ENCODE assay signal across 19 mouse cellular contexts in genomic region chr16:78135501-78135900, GRCm38 (mm10).
DNase-seq lines count a peak whose midpoint lies in the region; ATAC-seq lines count a peak whose summit lies in the region.
"Had no signal": no experiment of that assay in that cellular context is flagged by ENCODE, and none has a peak within 500 bp of the region (broad histone marks: within the 10 kb centered on the region; RNA-seq: fewer than 3 reads in every experiment).

No protein-coding gene starts in this region.

- DNase-seq in embryonic facial prominence, embryonic 14.5 days (ENCODE audit: low spot score), result peak; percentile 33
- DNase-seq in embryonic facial prominence, embryonic 10.5 days (ENCODE audit: low spot score), result no peak
- peak; percentile 6 for DNase-seq in left cerebral cortex, postnatal 4 days
- DNase-seq in left cerebral cortex, adult 9 months (ENCODE audit: low spot score in 2 of 2), result no peak
- DNase-seq in retina, postnatal 1 day, result peak; percentile 4
- DNase-seq in retina, embryonic 14.5 days (ENCODE audit: low spot score), result no peak
- DNase-seq in lung, postnatal 4 days, result peak; percentile 72 to 78
- no peak for DNase-seq in thymus, postnatal 10 days (ENCODE audit: low spot score in 2 of 2)
- DNase-seq: cerebellum, adult 9-10 months; spleen, adult 18-20 months; thymus, postnatal 14 days had no signal

- no peak overlapping the region for H3K4me2 ChIP-seq in embryonic facial prominence, embryonic 14.5 days (ENCODE audit: low read depth, low read length)
- H3K4me2 ChIP-seq: forebrain, embryonic 13.5 days; hindbrain, embryonic 15.5 days; liver, embryonic 11.5 days; midbrain, embryonic 12.5 days; stomach, embryonic 15.5 days had no signal

- H3K27ac ChIP-seq in embryonic facial prominence, embryonic 14.5 days (replicated peaks; ENCODE audit: low read depth, low read length), result no peak overlapping the region
- no peak overlapping the region for H3K27ac ChIP-seq in embryonic facial prominence, embryonic 10.5 days (replicated peaks)
- H3K27ac ChIP-seq: forebrain, embryonic 13.5 days; hindbrain, embryonic 15.5 days; limb, embryonic 10.5 days; midbrain, embryonic 12.5 days; stomach, embryonic 15.5 days had no signal

- no peaks in the 10 kb centered on the region for H3K4me1 ChIP-seq in embryonic facial prominence, embryonic 14.5 days (ENCODE audit: control insufficient read depth, insufficient read depth, low read length)
- no peaks in the 10 kb centered on the region for H3K4me1 ChIP-seq in embryonic facial prominence, embryonic 10.5 days
- H3K4me1 ChIP-seq: forebrain, embryonic 13.5 days; hindbrain, embryonic 15.5 days; limb, embryonic 10.5 days; midbrain, embryonic 12.5 days; stomach, embryonic 15.5 days had no signal

- H3K27me3 ChIP-seq in embryonic facial prominence, embryonic 14.5 days (replicated peaks; ENCODE audit: control insufficient read depth, insufficient read depth, low read length), result no peaks in the 10 kb centered on the region
- no peaks in the 10 kb centered on the region for H3K27me3 ChIP-seq in embryonic facial prominence, embryonic 10.5 days (replicated peaks; ENCODE audit: low read depth, poor library complexity, severe bottlenecking)
- H3K27me3 ChIP-seq: forebrain, embryonic 13.5 days; hindbrain, embryonic 15.5 days; midbrain, embryonic 12.5 days; stomach, embryonic 15.5 days had no signal

- no peak overlapping the region for H3K4me3 ChIP-seq in embryonic facial prominence, embryonic 14.5 days (ENCODE audit: low read depth, low read length)
- H3K4me3 ChIP-seq in embryonic facial prominence, embryonic 10.5 days, result no peak overlapping the region
- H3K4me3 ChIP-seq: forebrain, embryonic 13.5 days; hindbrain, embryonic 15.5 days; limb, embryonic 10.5 days; midbrain, embryonic 12.5 days; myocyte; stomach, embryonic 15.5 days had no signal

- 0 out of 2 replicates have a peak, but pooled peaks cover 4% of the 10 kb centered on the region for H3K9me3 ChIP-seq in embryonic facial prominence, embryonic 14.5 days (ENCODE audit: control insufficient read depth, low read length)
- no peaks in the 10 kb centered on the region for H3K9me3 ChIP-seq in embryonic facial prominence, embryonic 10.5 days
- H3K9me3 ChIP-seq: forebrain, embryonic 13.5 days; hindbrain, embryonic 15.5 days; limb, embryonic 10.5 days; midbrain, embryonic 12.5 days; stomach, embryonic 15.5 days had no signal

- no peak for ATAC-seq in embryonic facial prominence, embryonic 14.5 days (ENCODE audit: low read depth)
- ATAC-seq: forebrain, embryonic 13.5 days; intestine, postnatal 0 days had no signal

- WGBS in embryonic facial prominence, embryonic 14.5 days, result 75% methylated on average over 5 of the region's 5 CpGs
- 97% methylated on average over 5 of the region's 5 CpGs for WGBS in embryonic facial prominence, embryonic 10.5 days

- intact Hi-C loops in left cerebral cortex, postnatal 4 days (cut with DNase I), result no loop called here

- no peak overlapping the region for H3K9ac ChIP-seq in embryonic facial prominence, embryonic 14.5 days (ENCODE audit: low read depth, low read length)
- H3K9ac ChIP-seq: forebrain, embryonic 13.5 days; hindbrain, embryonic 15.5 days; midbrain, embryonic 12.5 days; stomach, embryonic 15.5 days had no signal

- no peaks in the 10 kb centered on the region for H3K36me3 ChIP-seq in embryonic facial prominence, embryonic 14.5 days (ENCODE audit: control insufficient read depth, insufficient read depth, low read length)
- no peaks in the 10 kb centered on the region for H3K36me3 ChIP-seq in embryonic facial prominence, embryonic 10.5 days (replicated peaks)
- H3K36me3 ChIP-seq: hindbrain, embryonic 15.5 days; limb, embryonic 10.5 days; midbrain, embryonic 12.5 days; stomach, embryonic 15.5 days had no signal

Comparison
In these comparisons a context has a peak if more than half of its experiments do, and no peak if none do; other contexts are left out.
1. DNase-seq: peak in embryonic facial prominence, embryonic 14.5 days (single experiment), left cerebral cortex, postnatal 4 days (single experiment), retina, postnatal 1 day (single experiment) and lung, postnatal 4 days (2 of 2); none in embryonic facial prominence, embryonic 10.5 days (single experiment), left cerebral cortex, adult 9 months (0 of 2), retina, embryonic 14.5 days (single experiment) and thymus, postnatal 10 days (0 of 2).